Comparison of ENCODE assay signal across 9 mouse cellular contexts in genomic region chr8:70043996-70044395, GRCm38 (mm10). TPM values are rescaled to one million over a fixed set of nuclear protein-coding genes. Genes with fewer than 3 reads are reported as not detected.
DNase-seq lines count a peak whose midpoint lies in the region; ATAC-seq and TF ChIP-seq lines count a peak whose summit lies in the region.
"Had no signal": no experiment of that assay in that cellular context is flagged by ENCODE, and none has a peak within 500 bp of the region (broad histone marks: within the 10 kb centered on the region; RNA-seq: fewer than 3 reads in every experiment).

No protein-coding gene starts in this region.

- H3K27me3 ChIP-seq in testis, adult 2 months (ENCODE audit: control insufficient read depth, insufficient read depth, low read length): no peaks in the 10 kb centered on the region
- H3K27me3 ChIP-seq in limb, embryonic 14.5 days (ENCODE audit: control insufficient read depth, insufficient read depth, low read length): no peaks in the 10 kb centered on the region

- peak overlapping the region; percentile 91 for H3K4me2 ChIP-seq in limb, embryonic 14.5 days (replicated peaks; ENCODE audit: low read depth, low read length, severe bottlenecking)

- DNase-seq in cerebellum, postnatal 10 days: peak; percentile 18 to 37
- no peak for DNase-seq in testis, postnatal 10 days (ENCODE audit: low spot score)
- no peak for DNase-seq in limb, embryonic 14.5 days (ENCODE audit: low spot score)
- no peak for DNase-seq in natural killer cell, adult 2 months (ENCODE audit: low spot score in 2 of 2)
- no peak for DNase-seq in urinary bladder, adult 18-20 months (ENCODE audit: low spot score in 2 of 2)
- no peak for DNase-seq in right cerebral cortex, adult 2 months (ENCODE audit: low spot score in 2 of 2)
- DNase-seq: embryo, embryonic 11 days had no signal

- no peak for TF ChIP-seq POLR2A in testis, adult 2 months (IDR thresholded peaks at IDR 0.05; ENCODE audit: control insufficient read depth, low read depth, low read length)
- TF ChIP-seq POLR2A in limb, embryonic 14.5 days (IDR thresholded peaks at IDR 0.05; ENCODE audit: borderline replicate concordance, extremely low read depth, insufficient read depth, insufficient read length): no peak

- H3K4me1 ChIP-seq in testis, adult 2 months (ENCODE audit: control insufficient read depth, insufficient read depth, low read length): peaks cover 3% of the 10 kb centered on the region
- peaks cover 19% of the 10 kb centered on the region for H3K4me1 ChIP-seq in limb, embryonic 14.5 days (ENCODE audit: control insufficient read depth, insufficient read depth, low read length)

- WGBS in limb, embryonic 14.5 days: 86% methylated on average over 5 of the region's 5 CpGs

- no peak overlapping the region for H3K9ac ChIP-seq in limb, embryonic 14.5 days (ENCODE audit: low read depth, low read length, severe bottlenecking)

- H3K9me3 ChIP-seq in limb, embryonic 14.5 days (ENCODE audit: control insufficient read depth, low read length): no peaks in the 10 kb centered on the region

- peaks cover 1% of the 10 kb centered on the region; the same call in 1 of the 2 replicates for H3K36me3 ChIP-seq in testis, adult 2 months (ENCODE audit: control insufficient read depth, insufficient read depth, low read length)
- H3K36me3 ChIP-seq in limb, embryonic 14.5 days (ENCODE audit: control insufficient read depth, insufficient read depth, low read length): peaks cover 9% of the 10 kb centered on the region; the same call in 1 of the 2 replicates

- peak overlapping the region; percentile 96 for H3K4me3 ChIP-seq in testis, adult 2 months (ENCODE audit: control insufficient read depth, low read depth, low read length)
- H3K4me3 ChIP-seq in limb, embryonic 14.5 days (replicated peaks; ENCODE audit: low read length): peak overlapping the region; percentile 100; the same call in 1 of the 2 replicates

- TF ChIP-seq CTCF in testis, adult 2 months (IDR thresholded peaks at IDR 0.05; ENCODE audit: control insufficient read depth, insufficient read depth, insufficient replicate concordance, low read depth, low read length): no peak

- no peak overlapping the region for H3K27ac ChIP-seq in testis, adult 2 months (ENCODE audit: control insufficient read depth, insufficient read depth, low read depth, low read length)
- H3K27ac ChIP-seq in limb, embryonic 14.5 days (replicated peaks; ENCODE audit: low read depth, low read length): no peak overlapping the region

- no peak for ATAC-seq in cerebellum, adult (ENCODE audit: insufficient number of reproducible peaks, low FRiP score, low TSS enrichment)
- ATAC-seq in limb, embryonic 14.5 days (ENCODE audit: low FRiP score, low read depth): no peak

RNA-seq across cellular contexts. Expression of gene Sugp1, which starts 1.4 kb away (rescaled TPM):
- 32.5 and 34.5 TPM in 2 replicates for polyA plus RNA-seq in testis, adult 2 months (2012; rRNA removed)
- 21.3 and 25.4 TPM in 2 replicates for polyA plus RNA-seq in limb, embryonic 14.5 days (2012; rRNA removed)
- polyA plus RNA-seq in limb, embryonic 14.5 days (2014; fragmentation: Nextera tagmentation; extraction: Ambion mirVana): 32.6 and 34.4 TPM in 2 replicates

RNA-seq across cellular contexts. Expression of gene Mau2, which starts 1.5 kb away (rescaled TPM):
- 46.0 and 52.7 TPM in 2 replicates for polyA plus RNA-seq in testis, adult 2 months (2012; rRNA removed)
- polyA plus RNA-seq in limb, embryonic 14.5 days (2012; rRNA removed): 85.5 and 124 TPM in 2 replicates
- 50.5 and 51.8 TPM in 2 replicates for polyA plus RNA-seq in limb, embryonic 14.5 days (2014; fragmentation: Nextera tagmentation; extraction: Ambion mirVana)

RNA-seq across cellular contexts. Expression of gene Tm6sf2, which starts 28.7 kb away (rescaled TPM):
- 11.0 and 14.1 TPM in 2 replicates for polyA plus RNA-seq in testis, adult 2 months (2012; rRNA removed)
- 5.2 and 7.2 TPM in 2 replicates for polyA plus RNA-seq in limb, embryonic 14.5 days (2012; rRNA removed)
- 0.54 and 1.2 TPM in 2 replicates for polyA plus RNA-seq in limb, embryonic 14.5 days (2014; fragmentation: Nextera tagmentation; extraction: Ambion mirVana)

RNA-seq across cellular contexts. Expression of gene Hapln4, which starts 39.3 kb away (rescaled TPM):
- 0.23 and 0.31 TPM in 2 replicates for polyA plus RNA-seq in testis, adult 2 months (2012; rRNA removed)
- 0.23 and 0.38 TPM in 2 replicates for polyA plus RNA-seq in limb, embryonic 14.5 days (2012; rRNA removed)
- 0.41 TPM in 1 of 2 replicates, not detected in the other for polyA plus RNA-seq in limb, embryonic 14.5 days (2014; fragmentation: Nextera tagmentation; extraction: Ambion mirVana)

RNA-seq across cellular contexts. Expression of gene Gatad2a, which starts 47.8 kb away (rescaled TPM):
- 80.8 and 84.9 TPM in 2 replicates for polyA plus RNA-seq in testis, adult 2 months (2012; rRNA removed)
- 49.2 and 62.3 TPM in 2 replicates for polyA plus RNA-seq in limb, embryonic 14.5 days (2012; rRNA removed)
- polyA plus RNA-seq in limb, embryonic 14.5 days (2014; fragmentation: Nextera tagmentation; extraction: Ambion mirVana): 65.0 and 78.3 TPM in 2 replicates

Comparison
In these comparisons a context has a peak if more than half of its experiments do, and no peak if none do; other contexts are left out.
1. DNase-seq: peak in cerebellum, postnatal 10 days (2 of 2); none in testis, postnatal 10 days (single experiment), limb, embryonic 14.5 days (single experiment), natural killer cell, adult 2 months (0 of 2), urinary bladder, adult 18-20 months (0 of 2) and right cerebral cortex, adult 2 months (0 of 2).